In genomic region chr4:49536671-49537070, GRCm38 (mm10) we compare ENCODE assay signal across 23 mouse cellular contexts. TPM values are rescaled to one million over a fixed set of nuclear protein-coding genes. Genes with fewer than 3 reads are reported as not detected.
"Had no signal": no experiment of that assay in that cellular context is flagged by ENCODE, and none has a peak within 500 bp of the region (broad histone marks: within the 10 kb centered on the region; RNA-seq: fewer than 3 reads in every experiment).

No protein-coding gene starts in this region.

- DNase-seq: lung, adult 18-20 months; lung, embryonic 14.5 days; lung, postnatal 10 days; lung, postnatal 4 days; right cerebral cortex, postnatal 14 days; thymus, adult 2 months; thymus, postnatal 25 days; thymus, postnatal 4 days had no signal

- ATAC-seq: midbrain, embryonic 13.5 days; midbrain, embryonic 15.5 days had no signal

- H3K27ac ChIP-seq: midbrain, embryonic 13.5 days; midbrain, embryonic 15.5 days; neural tube, embryonic 12.5 days; stomach, embryonic 15.5 days; stomach, postnatal 0 days had no signal

- H3K36me3 ChIP-seq: stomach, embryonic 15.5 days had no signal

- H3K27me3 ChIP-seq: midbrain, embryonic 13.5 days; midbrain, embryonic 15.5 days; neural tube, embryonic 12.5 days; stomach, embryonic 15.5 days had no signal

- H3K4me1 ChIP-seq: midbrain, embryonic 13.5 days; midbrain, embryonic 15.5 days; neural tube, embryonic 12.5 days; stomach, embryonic 15.5 days had no signal

- H3K4me3 ChIP-seq: midbrain, embryonic 13.5 days; midbrain, embryonic 15.5 days; neural tube, embryonic 12.5 days; stomach, embryonic 15.5 days had no signal

- H3K4me2 ChIP-seq: lung, embryonic 14.5 days; midbrain, embryonic 11.5 days; midbrain, embryonic 13.5 days; midbrain, embryonic 15.5 days; neural tube, embryonic 12.5 days; stomach, embryonic 15.5 days had no signal

- H3K9me3 ChIP-seq: midbrain, embryonic 13.5 days; midbrain, embryonic 15.5 days; neural tube, embryonic 12.5 days; stomach, embryonic 15.5 days had no signal

- H3K9ac ChIP-seq: lung, embryonic 14.5 days; midbrain, embryonic 13.5 days; midbrain, embryonic 15.5 days; neural tube, embryonic 12.5 days; stomach, embryonic 15.5 days had no signal

RNA-seq across cellular contexts. Expression of gene Aldob, which starts 12.7 kb away (rescaled TPM):
- total RNA-seq: megakaryocyte, adult 5-6 weeks; monocyte, adult 5-6 weeks; neutrophil, adult 5-6 weeks had no signal
- polyA plus RNA-seq: lung, embryonic 14.5 days; midbrain, embryonic 11.5 days; neural tube, embryonic 12.5 days had no signal

RNA-seq across cellular contexts. Expression of gene Baat, which starts 30.3 kb away (rescaled TPM):
- total RNA-seq: megakaryocyte, adult 5-6 weeks; midbrain, postnatal 0 days; monocyte, adult 5-6 weeks; neutrophil, adult 5-6 weeks had no signal
- polyA plus RNA-seq: lung, embryonic 14.5 days; lung, embryonic 16.5 days; midbrain, embryonic 13.5 days; midbrain, embryonic 15.5 days; midbrain, postnatal 0 days; neural tube, embryonic 14.5 days; spleen, adult 2 months; stomach, postnatal 0 days; testis, adult 2 months; thymus, adult 2 months; urinary bladder, adult 2 months had no signal
